Mouse (Mus musculus): ENCODE data around the gene Rnf138rt1.

Rnf138rt1 gene

GRCm38 (mm10) chrX:163760617-163761434 lies at the start of gene Rnf138rt1:
Gene Rnf138rt1, minus strand, starts transcription at chrX:163761329.
- DNase-seq (ENCODE audit: low read depth, low spot score): peak; percentile 44

DNA sequence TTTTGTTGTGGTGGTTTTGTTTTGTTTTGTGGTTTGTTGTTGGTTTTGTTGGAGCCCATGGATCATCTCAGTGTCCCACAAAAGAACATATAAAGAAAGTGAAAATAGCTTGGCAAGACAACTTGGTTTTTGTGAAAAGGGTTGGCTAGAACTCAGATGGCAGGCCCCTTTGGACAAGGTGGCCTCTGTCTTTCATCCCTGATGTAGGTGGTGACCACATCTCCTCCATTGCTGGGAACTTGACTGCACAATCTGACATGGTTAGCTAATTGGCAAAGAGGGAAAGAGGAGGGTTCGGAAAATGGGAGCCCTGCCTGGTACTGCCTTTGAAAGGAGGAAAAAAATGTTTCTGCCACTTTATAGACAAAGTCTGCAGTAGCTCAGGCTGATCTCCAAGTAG lies 46.1 kb upstream of the Rnf138rt1 start:
- no peak for DNase-seq (ENCODE audit: low read depth, low spot score)

GRCm38 (mm10) chrX:163766290-163766689 lies 5.2 kb upstream of the Rnf138rt1 start:
- no peak for DNase-seq (ENCODE audit: low read depth, low spot score)

- DNase-seq (ENCODE audit: low read depth, low spot score): no peak
Measured at GRCm38 (mm10) chrX:163761435-163761828, 303 bp upstream of the Rnf138rt1 start.

- no peak for DNase-seq (ENCODE audit: low read depth, low spot score)
Measured at GRCm38 (mm10) chrX:163745996-163746395, 15.1 kb downstream of the Rnf138rt1 start.

- no peak for DNase-seq (ENCODE audit: low read depth, low spot score)
Measured at GRCm38 (mm10) chrX:163743896-163744295, 17.2 kb downstream of the Rnf138rt1 start.

- DNase-seq (ENCODE audit: low read depth, low spot score): no peak
Measured at GRCm38 (mm10) chrX:163738904-163739303, 22.2 kb downstream of the Rnf138rt1 start.

DNA sequence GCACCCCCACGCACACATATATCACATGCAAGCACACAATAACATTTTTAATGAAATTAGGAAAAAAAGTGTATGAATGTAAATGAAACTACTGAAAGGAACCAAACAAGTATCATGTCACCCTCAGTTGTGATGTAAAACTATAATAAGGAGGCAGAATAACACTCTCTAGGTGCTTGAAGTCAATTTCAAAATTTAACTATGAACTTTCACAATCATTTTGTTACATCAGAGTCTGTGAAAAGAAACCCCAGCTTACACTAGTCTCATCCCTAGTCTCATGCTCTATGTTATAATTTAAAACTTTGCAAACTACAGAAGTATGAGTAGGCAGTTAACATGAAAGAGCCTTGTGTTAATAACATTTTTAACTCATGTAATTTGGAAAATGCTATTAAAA lies 27.0 kb downstream of the Rnf138rt1 start:
- no peak for DNase-seq (ENCODE audit: low read depth, low spot score)

DNA sequence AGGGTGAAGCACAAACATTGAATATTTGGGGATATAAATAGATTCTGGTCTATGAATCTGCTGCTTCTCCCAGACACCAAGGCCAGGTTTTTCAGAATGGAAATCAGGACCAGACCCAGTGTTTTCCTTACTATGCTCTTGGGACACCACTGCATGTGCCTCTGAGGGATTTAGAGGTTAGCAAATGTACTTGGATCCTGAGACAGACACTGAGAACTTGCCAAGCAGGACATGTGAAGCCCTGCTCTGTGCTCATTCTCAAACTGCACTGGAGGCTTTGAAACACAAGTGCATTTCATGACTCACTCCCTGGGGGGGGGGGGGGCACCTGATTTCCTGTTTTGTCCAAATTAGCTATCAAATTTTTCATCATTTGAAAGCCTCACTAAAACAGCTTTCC lies 37.5 kb downstream of the Rnf138rt1 start:
- no peak for DNase-seq (ENCODE audit: low read depth, low spot score)

GRCm38 (mm10) chrX:163722785-163723577 lies 38.1 kb downstream of the Rnf138rt1 start:
- DNase-seq (ENCODE audit: low read depth, low spot score): no peak

DNA sequence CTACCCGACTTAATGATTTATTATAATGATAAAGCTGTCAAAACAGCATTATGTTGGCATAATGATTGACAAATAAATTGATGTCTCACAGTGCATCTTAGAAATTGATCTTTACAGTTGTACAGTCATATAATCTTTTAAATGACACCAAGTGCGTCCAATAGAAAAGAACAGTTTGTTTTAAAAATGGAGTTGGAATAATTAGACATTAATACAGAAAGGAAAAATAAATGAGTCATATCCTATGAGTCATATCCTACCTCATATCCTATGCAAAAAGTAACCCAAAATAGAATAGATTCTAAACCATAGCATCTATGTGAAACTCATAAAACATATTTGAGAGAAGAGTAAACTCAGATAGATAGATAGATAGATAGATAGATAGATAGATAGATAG lies 40.5 kb downstream of the Rnf138rt1 start:
- DNase-seq (ENCODE audit: low read depth, low spot score): no peak
